Mouse (Mus musculus) embryonic stem cell, embryonic (primary cell): ENCODE data around the gene Tcf15.

ENCODE experiments used
- CTCF ChIA-PET, 4 experiments: fragments of 300-600 bp in 2 of 4; fragments of 350-600 bp in 2 of 4; sonication (Branson Sonifier 250); formaldehyde crosslinking; loops; one replicate each; lab custom pipeline; 2022; ENCODE audit warnings: inconsistent platforms in 2 of 4; lab: Charles Lee
- POLR2A ChIA-PET, 4 experiments: fragments of 300-600 bp in 2 of 4; fragments of 350-600 bp in 2 of 4; sonication (Branson Sonifier 250); formaldehyde crosslinking; loops; one replicate each; lab custom pipeline; 2022; ENCODE audit warnings: antibody characterized with exemption in 4 of 4, inconsistent platforms in 1 of 4; lab: Charles Lee

The Tcf15 gene

GRCm38 (mm10) chr2:152111920-152112319, 31.4 kb upstream of the Tcf15 start:
- CTCF ChIA-PET: interaction anchor here (0.5 to 5.9 kb wide), 97 partner anchors 9 to 460 kb away, joined by 3 to 64 read pairs (median 4); partner anchors contain the start of genes Trib3 (in 3 of the 4), Csnk2a1 (in 2 of the 4), Rbck1 (in 1 of the 4) and Tbc1d20 (in 1 of the 4)
- POLR2A ChIA-PET: interaction anchor here in 3 of 4 experiments (0.6 to 3.3 kb wide), 47 partner anchors 9 to 251 kb away, joined by 3 to 17 read pairs (median 4); partner anchors contain the start of genes Trib3 (in 3 of the 3), Csnk2a1 (in 2 of the 3), Tcf15 (in 2 of the 3) and Tbc1d20 (in 1 of the 3)

GRCm38 (mm10) chr2:152112490-152112889, 30.9 kb upstream of the Tcf15 start:
- CTCF ChIA-PET: interaction anchor here (0.5 to 5.9 kb wide), 89 partner anchors 9 to 459 kb away, joined by 3 to 64 read pairs (median 4); partner anchors contain the start of genes Trib3 (in 3 of the 4), Csnk2a1 (in 2 of the 4), Rbck1 (in 1 of the 4) and Tbc1d20 (in 1 of the 4)
- POLR2A ChIA-PET: interaction anchor here in 3 of 4 experiments (0.6 to 3.3 kb wide), 49 partner anchors 7 to 272 kb away, joined by 3 to 17 read pairs (median 4); partner anchors contain the start of genes Trib3 (in 3 of the 3), Tcf15 (in 2 of the 3), Csnk2a1 (in 1 of the 3) and Srxn1 (in 1 of the 3)

GRCm38 (mm10) chr2:152112970-152113369, 30.4 kb upstream of the Tcf15 start:
- ChIA-PET POLR2A (interaction anchor here in 3 of 4 experiments (0.7 to 3.3 kb wide), 11 partner anchors 7 to 271 kb away, joined by 3 to 17 read pairs (median 4); partner anchors contain the start of genes Srxn1 (in 2 of the 3) and Tcf15 (in 1 of the 3)), CTCF (interaction anchor here in 3 of 4 experiments (0.6 to 5.9 kb wide), 5 partner anchors 24 to 283 kb away, joined by 3 to 64 read pairs (median 5); partner anchors contain the start of gene Trib3 (in 1 of the 3))

GRCm38 (mm10) chr2:152114057-152114975, 29.0 kb upstream of the Tcf15 start:
- CTCF ChIA-PET: interaction anchor here in 2 of 4 experiments (0.5 to 5.9 kb wide), 4 partner anchors 13 to 122 kb away, joined by 3 to 64 read pairs (median 4); no protein-coding TSS in a partner anchor
- POLR2A ChIA-PET: interaction anchor here in 3 of 4 experiments (1.3 to 3.3 kb wide), 14 partner anchors 9 to 229 kb away, joined by 3 to 17 read pairs (median 5); partner anchors contain the start of genes Srxn1 (in 2 of the 3), Tcf15 (in 1 of the 3) and Trib3 (in 1 of the 3)

- ChIA-PET POLR2A (interaction anchor here in 3 of 4 experiments (0.6 to 2.1 kb wide), 7 partner anchors 21 to 157 kb away, joined by 3 to 5 read pairs (median 4); no protein-coding TSS in a partner anchor), CTCF (interaction anchor here in 1 of 4 experiments (0.9 kb wide), 1 partner anchor 246 kb away, joined by 3 read pairs; no protein-coding TSS in a partner anchor)
Observed at GRCm38 (mm10) chr2:152117694-152118093, 25.7 kb upstream of the Tcf15 start.

GRCm38 (mm10) chr2:152119228-152119865, 24.0 kb upstream of the Tcf15 start:
- ChIA-PET POLR2A (interaction anchor here in 3 of 4 experiments (0.6 to 1.8 kb wide), 4 partner anchors 13 to 244 kb away, joined by 3 to 6 read pairs (median 3); no protein-coding TSS in a partner anchor), CTCF (interaction anchor here in 2 of 4 experiments (0.6 to 1.0 kb wide), 2 partner anchors 67 to 78 kb away, joined by 3 to 6 read pairs; no protein-coding TSS in a partner anchor)

- POLR2A ChIA-PET: interaction anchor here in 1 of 4 experiments (0.8 to 1.9 kb wide), 2 partner anchors 15 to 20 kb away, joined by 3 to 5 read pairs; no protein-coding TSS in a partner anchor
- CTCF ChIA-PET: interaction anchor here in 1 of 4 experiments (0.6 to 1.3 kb wide), 2 partner anchors 75 to 211 kb away, joined by 3 to 4 read pairs; no protein-coding TSS in a partner anchor
Observed at GRCm38 (mm10) chr2:152122896-152123295, 20.5 kb upstream of the Tcf15 start.

GRCm38 (mm10) chr2:152128597-152128996, 14.8 kb upstream of the Tcf15 start:
- ChIA-PET CTCF (interaction anchor here (0.6 to 3.4 kb wide), 9 partner anchors 13 to 1393 kb away, joined by 3 to 17 read pairs (median 4); no protein-coding TSS in a partner anchor), POLR2A (interaction anchor here in 2 of 4 experiments (0.6 to 4.0 kb wide), 3 partner anchors 15 to 51 kb away, joined by 3 to 18 read pairs (median 5); partner anchors contain the start of gene Tcf15 (in 2 of the 2))

GRCm38 (mm10) chr2:152129778-152130177, 13.6 kb upstream of the Tcf15 start:
- POLR2A ChIA-PET: interaction anchor here in 1 of 4 experiments (4.0 kb wide), 1 partner anchor 13 kb away, joined by 18 read pairs; the partner anchor contains the start of gene Tcf15
- CTCF ChIA-PET: no interaction called here

- POLR2A ChIA-PET: interaction anchor here in 1 of 4 experiments (1.7 kb wide), 1 partner anchor 11 kb away, joined by 4 read pairs; the partner anchor contains the start of gene Tcf15
- CTCF ChIA-PET: no interaction called here
Observed at GRCm38 (mm10) chr2:152132016-152132415, 11.3 kb upstream of the Tcf15 start.

- ChIA-PET POLR2A (interaction anchor here in 1 of 4 experiments (0.7 to 1.7 kb wide), 2 partner anchors 10 to 26 kb away, joined by 3 to 4 read pairs; partner anchors contain the start of gene Tcf15), CTCF (no interaction called here)
Observed at GRCm38 (mm10) chr2:152132691-152133090, 10.7 kb upstream of the Tcf15 start.

GRCm38 (mm10) chr2:152139191-152139987, 4.0 kb upstream of the Tcf15 start:
- ChIA-PET POLR2A (interaction anchor here in 2 of 4 experiments (0.7 to 2.5 kb wide), 5 partner anchors 16 to 204 kb away, joined by 3 to 5 read pairs (median 5); partner anchors contain the start of gene Trib3 (in 1 of the 2)), CTCF (interaction anchor here in 3 of 4 experiments (0.5 to 1.5 kb wide), 5 partner anchors 12 to 204 kb away, joined by 3 to 4 read pairs (median 4); partner anchors contain the start of gene Trib3 (in 1 of the 3))

- ChIA-PET POLR2A (interaction anchor here in 3 of 4 experiments (0.6 to 5.1 kb wide), 7 partner anchors 8 to 37 kb away, joined by 3 to 41 read pairs (median 6); partner anchors contain the start of gene Srxn1 (in 1 of the 3)), CTCF (interaction anchor here in 2 of 4 experiments (1.1 to 1.5 kb wide), 4 partner anchors 12 to 121 kb away, joined by 3 to 4 read pairs (median 4); no protein-coding TSS in a partner anchor)
Observed at GRCm38 (mm10) chr2:152140941-152141340, 2.4 kb upstream of the Tcf15 start.

GRCm38 (mm10) chr2:152141491-152141890, 1.9 kb upstream of the Tcf15 start:
- ChIA-PET CTCF (interaction anchor here in 3 of 4 experiments (1.1 to 2.2 kb wide), 7 partner anchors 13 to 121 kb away, joined by 3 to 11 read pairs (median 4); no protein-coding TSS in a partner anchor), POLR2A (interaction anchor here (0.5 to 6.6 kb wide), 22 partner anchors 9 to 230 kb away, joined by 3 to 47 read pairs (median 4); partner anchors contain the start of genes Angpt4 (in 1 of the 4), Srxn1 (in 1 of the 4) and Tbc1d20 (in 1 of the 4))

- POLR2A ChIA-PET: interaction anchor here (0.5 to 6.6 kb wide), 40 partner anchors 8 to 221 kb away, joined by 3 to 47 read pairs (median 4); partner anchors contain the start of genes Srxn1 (in 2 of the 4), Csnk2a1 (in 1 of the 4) and Trib3 (in 1 of the 4)
- CTCF ChIA-PET: interaction anchor here (0.8 to 2.2 kb wide), 8 partner anchors 13 to 122 kb away, joined by 3 to 11 read pairs (median 4); no protein-coding TSS in a partner anchor
Observed at GRCm38 (mm10) chr2:152142046-152142445, 1.3 kb upstream of the Tcf15 start.
